In genomic region chr13:21919836-21920431, GRCm38 (mm10) we compare ENCODE assay signal across 9 mouse cellular contexts. TPM values are rescaled to one million over a fixed set of nuclear protein-coding genes. Genes with fewer than 3 reads are reported as not detected.
DNase-seq lines count a peak whose midpoint lies in the region; ATAC-seq and TF ChIP-seq lines count a peak whose summit lies in the region.
"Had no signal": no experiment of that assay in that cellular context is flagged by ENCODE, and none has a peak within 500 bp of the region (broad histone marks: within the 10 kb centered on the region; RNA-seq: fewer than 3 reads in every experiment).

No protein-coding gene starts in this region.

- 2% methylated on average over 11 of the region's 11 CpGs for WGBS in lung, embryonic 15.5 days
- 18% methylated on average over 11 of the region's 11 CpGs for WGBS in lung, adult 2 months
- WGBS in embryonic facial prominence, embryonic 11.5 days: 5% methylated on average over 11 of the region's 11 CpGs
- WGBS in liver, embryonic 14.5 days (ENCODE audit: insufficient replicate concordance): 1% methylated on average over 11 of the region's 11 CpGs
- 23% methylated on average over 11 of the region's 11 CpGs for WGBS in thymus, adult 2 months

- no peak overlapping the region for H3K9ac ChIP-seq in lung, embryonic 15.5 days
- no peak overlapping the region for H3K9ac ChIP-seq in embryonic facial prominence, embryonic 11.5 days (replicated peaks; ENCODE audit: low read length)
- H3K9ac ChIP-seq in liver, embryonic 14.5 days (replicated peaks): peak overlapping the region; percentile 74; the same call in 1 of the 2 replicates

- no peak overlapping the region for H3K4me3 ChIP-seq in lung, embryonic 15.5 days
- H3K4me3 ChIP-seq in lung, adult 2 months (replicated peaks; ENCODE audit: extremely low read depth, low read depth, low read length): no peak overlapping the region
- peak overlapping the region; percentile 71; the same call in 1 of the 2 replicates for H3K4me3 ChIP-seq in G1E (ENCODE audit: low read depth, low read length)
- no peak overlapping the region for H3K4me3 ChIP-seq in embryonic facial prominence, embryonic 11.5 days (ENCODE audit: low read depth, low read length)
- H3K4me3 ChIP-seq in liver, embryonic 14.5 days (ENCODE audit: insufficient read depth in 1 of 2, low read depth in 2 of 2, low read length in 2 of 2): peak overlapping the region; percentile 34 to 71; a peak in 3 of 4 replicates
- no peak overlapping the region for H3K4me3 ChIP-seq in gastrocnemius, adult 2 months
- H3K4me3 ChIP-seq in thymus, adult 2 months (ENCODE audit: control insufficient read depth, insufficient read depth, low read length): no peak overlapping the region

- no peaks in the 10 kb centered on the region for H3K36me3 ChIP-seq in lung, embryonic 15.5 days
- H3K36me3 ChIP-seq in G1E (replicated peaks): no peaks in the 10 kb centered on the region
- H3K36me3 ChIP-seq in embryonic facial prominence, embryonic 11.5 days (replicated peaks; ENCODE audit: control insufficient read depth, insufficient read depth, low read depth, low read length): no peaks in the 10 kb centered on the region
- H3K36me3 ChIP-seq in liver, embryonic 14.5 days (replicated peaks; ENCODE audit: control insufficient read depth, insufficient read depth, low read depth): no peaks in the 10 kb centered on the region
- no peaks in the 10 kb centered on the region for H3K36me3 ChIP-seq in thymus, adult 2 months (ENCODE audit: control insufficient read depth, insufficient read depth, low read length)

- no peak for DNase-seq in lung, adult 2 months
- no peak for DNase-seq in G1E (ENCODE audit: low spot score)
- DNase-seq in embryonic facial prominence, embryonic 11.5 days (ENCODE audit: low spot score): peak; percentile 67
- peak in 1 of 3 experiments; percentile 63 for DNase-seq in liver, embryonic 14.5 days (ENCODE audit: low read depth in 3 of 3, low spot score in 3 of 3)
- DNase-seq in adipocyte (ENCODE audit: low spot score): no peak
- DNase-seq in gastrocnemius, adult 2 months: no peak
- no peak for DNase-seq in thymus, adult 2 months
- DNase-seq: layer of hippocampus, adult 9-11 months had no signal

- TF ChIP-seq EP300 in liver, embryonic 14.5 days (IDR thresholded peaks at IDR 0.05; ENCODE audit: low read depth): no peak

- ATAC-seq in lung, embryonic 15.5 days (ENCODE audit: borderline replicate concordance, extremely low read depth, low FRiP score, low TSS enrichment): no peak
- no peak for ATAC-seq in G1E (ENCODE audit: extremely low read depth, insufficient number of reproducible peaks, low FRiP score, poor library complexity, severe bottlenecking)
- ATAC-seq in embryonic facial prominence, embryonic 11.5 days (replicated peaks; ENCODE audit: insufficient number of reproducible peaks, low FRiP score, low TSS enrichment, low read depth): no peak
- peak; percentile 40 for ATAC-seq in liver, embryonic 14.5 days (ENCODE audit: insufficient read depth)

- no peak for TF ChIP-seq POLR2A in lung, adult 2 months (IDR thresholded peaks at IDR 0.05; ENCODE audit: borderline replicate concordance, extremely low read depth, low read depth, low read length)
- no peak for TF ChIP-seq POLR2A in thymus, adult 2 months (IDR thresholded peaks at IDR 0.05; ENCODE audit: control insufficient read depth, extremely low read depth, insufficient read depth, low read length, poor library complexity)

- no peak overlapping the region for H3K27ac ChIP-seq in lung, embryonic 15.5 days
- no peak overlapping the region for H3K27ac ChIP-seq in embryonic facial prominence, embryonic 11.5 days (replicated peaks; ENCODE audit: low read depth, low read length)
- no peak overlapping the region; the same call in 1 of the 2 replicates for H3K27ac ChIP-seq in liver, embryonic 14.5 days
- H3K27ac ChIP-seq in gastrocnemius, adult 2 months: no peak overlapping the region
- H3K27ac ChIP-seq in thymus, adult 2 months (ENCODE audit: control insufficient read depth, insufficient read depth, low read length): no peak overlapping the region

- H3K4me1 ChIP-seq in lung, embryonic 15.5 days: peaks cover 12% of the 10 kb centered on the region; the same call in 1 of the 2 replicates
- H3K4me1 ChIP-seq in lung, adult 2 months (ENCODE audit: control insufficient read depth, insufficient read depth, low read length): no peaks in the 10 kb centered on the region
- peaks cover 44% of the 10 kb centered on the region for H3K4me1 ChIP-seq in G1E (ENCODE audit: insufficient read depth, low read depth, low read length)
- no peaks in the 10 kb centered on the region for H3K4me1 ChIP-seq in embryonic facial prominence, embryonic 11.5 days (ENCODE audit: control insufficient read depth, insufficient read depth, low read length)
- H3K4me1 ChIP-seq in liver, embryonic 14.5 days (replicated peaks; ENCODE audit: control insufficient read depth in 2 of 2, insufficient read depth in 2 of 2, low read length in 1 of 2): peaks cover 6 to 16% of the 10 kb centered on the region in 2 experiments; a peak in 2 of 4 replicates
- peaks cover 7% of the 10 kb centered on the region for H3K4me1 ChIP-seq in thymus, adult 2 months (replicated peaks; ENCODE audit: control insufficient read depth, insufficient read depth, low read length)

- intact Hi-C loops in gastrocnemius, adult 2 months (cut with DNase I): loop anchor here (5.0 kb wide), 1 partner anchor 112 kb away; no protein-coding TSS in a partner anchor

- no peak for TF ChIP-seq CTCF in lung, adult 2 months (IDR thresholded peaks at IDR 0.05; ENCODE audit: insufficient read depth, low read length)
- TF ChIP-seq CTCF in G1E (IDR thresholded peaks at IDR 0.05; ENCODE audit: low read depth, low read length): no peak
- TF ChIP-seq CTCF in liver, embryonic 14.5 days (IDR thresholded peaks at IDR 0.05; ENCODE audit: low read depth): no peak
- no peak for TF ChIP-seq CTCF in gastrocnemius, adult 2 months (IDR thresholded peaks at IDR 0.05)
- no peak for TF ChIP-seq CTCF in thymus, adult 2 months (IDR thresholded peaks at IDR 0.05; ENCODE audit: borderline replicate concordance, control insufficient read depth, extremely low read depth, insufficient read depth, low read length, poor library complexity)

- no peaks in the 10 kb centered on the region for H3K9me3 ChIP-seq in lung, embryonic 15.5 days
- no peaks in the 10 kb centered on the region for H3K9me3 ChIP-seq in G1E (replicated peaks)
- H3K9me3 ChIP-seq in embryonic facial prominence, embryonic 11.5 days (replicated peaks; ENCODE audit: control insufficient read depth, low read length): no peaks in the 10 kb centered on the region
- no peaks in the 10 kb centered on the region for H3K9me3 ChIP-seq in liver, embryonic 14.5 days (ENCODE audit: control insufficient read depth, low read length)

- H3K27me3 ChIP-seq in lung, embryonic 15.5 days: peaks cover 12% of the 10 kb centered on the region
- H3K27me3 ChIP-seq in G1E (ENCODE audit: insufficient read depth, low read length): no peaks in the 10 kb centered on the region
- H3K27me3 ChIP-seq in embryonic facial prominence, embryonic 11.5 days (ENCODE audit: control insufficient read depth, insufficient read depth, low read length): 0 out of 2 replicates have a peak, but pooled peaks cover 2% of the 10 kb centered on the region
- H3K27me3 ChIP-seq in liver, embryonic 14.5 days (ENCODE audit: control insufficient read depth, insufficient read depth, low read length): peaks cover 2% of the 10 kb centered on the region; the same call in 1 of the 2 replicates
- peaks cover 11% of the 10 kb centered on the region for H3K27me3 ChIP-seq in thymus, adult 2 months (ENCODE audit: control insufficient read depth, insufficient read depth, low read length)

- peak overlapping the region; percentile 81; the same call in 1 of the 2 replicates for H3K4me2 ChIP-seq in lung, embryonic 15.5 days
- H3K4me2 ChIP-seq in embryonic facial prominence, embryonic 11.5 days (ENCODE audit: low read depth, low read length): no peak overlapping the region
- H3K4me2 ChIP-seq in liver, embryonic 14.5 days (ENCODE audit: low read depth): peak overlapping the region; percentile 88

RNA-seq across cellular contexts. Expression of gene Zfp184, which starts 25.0 kb away (rescaled TPM):
- polyA plus RNA-seq in lung, embryonic 15.5 days (2015; fragmentation: Nextera tagmentation; extraction: Ambion mirVana): 11.6 and 13.3 TPM in 2 replicates
- 0.53 and 0.60 TPM in 2 replicates for polyA plus RNA-seq in lung, adult 2 months (2012; rRNA removed)
- total RNA-seq in G1E (2014; fragmentation: Nextera tagmentation) (10.4 and 20.1 TPM in 2 replicates), G1E (2017) (2.2 and 3.6 TPM in 2 replicates)
- 0.20 and 0.26 TPM in 2 replicates for polyA plus RNA-seq in G1E (2012)
- 28.2 and 30.4 TPM in 2 replicates for polyA plus RNA-seq in embryonic facial prominence, embryonic 11.5 days (2014; fragmentation: Nextera tagmentation; extraction: Ambion mirVana)
- polyA plus RNA-seq in liver, embryonic 14.5 days (2012; rRNA removed): 0.30 and 0.41 TPM in 2 replicates
- 0.50 and 0.82 TPM in 2 replicates for polyA plus RNA-seq in liver, embryonic 14.5 days (2014; fragmentation: Nextera tagmentation; extraction: Ambion mirVana)
- total RNA-seq in gastrocnemius, adult 2 months (2021): under 1 TPM; 0.17 to 0.36 TPM
- 1.1 and 1.6 TPM in 2 replicates for polyA plus RNA-seq in thymus, adult 2 months (2012; rRNA removed)

Comparison
In these comparisons a context has a peak if more than half of its experiments do, and no peak if none do; other contexts are left out.
1. H3K4me3 ChIP-seq: peak in G1E (single experiment) and liver, embryonic 14.5 days (2 of 2); none in lung, embryonic 15.5 days (single experiment), lung, adult 2 months (single experiment), embryonic facial prominence, embryonic 11.5 days (single experiment), gastrocnemius, adult 2 months (single experiment) and thymus, adult 2 months (single experiment).